Mouse (Mus musculus) MEL (cell line): ENCODE measurements around the gene Drp2. TPM values are rescaled to one million over a fixed set of nuclear protein-coding genes. Genes with fewer than 3 reads are reported as not detected.

Experiments used
- DNase-seq: peaks from one replicate; pipeline ENCODE4 v3.0.0; 2011; ENCODE audit warnings: low read depth, low spot score
- H3K27ac ChIP-seq: 2 replicates; pipeline ENCODE4 v1.5.1; 2012; ENCODE audit warnings: low read depth, mild to moderate bottlenecking, control low read depth, low read length, moderate library complexity; ENCODE audit not compliant: control insufficient read depth
- H3K27me3 ChIP-seq, 2 experiments: fragments of 150-350 bp in 1 of 2; sonication (generic) in 1 of 2; 2 replicates each; pipeline ENCODE4 v1.6.1; 2012; ENCODE audit warnings: low read length in 2 of 2, mild to moderate bottlenecking in 2 of 2, improper control_type of control experiment in 1 of 2, moderate library complexity in 1 of 2; ENCODE audit not compliant: insufficient read depth in 2 of 2, control insufficient read depth in 1 of 2
- H3K36me3 ChIP-seq, 2 experiments: 2 replicates each; pipeline ENCODE4 v1.6.1; 2012 to 2014; ENCODE audit warnings: low read length in 2 of 2, improper control_type of control experiment in 1 of 2, inconsistent platforms in 1 of 2, mild to moderate bottlenecking in 1 of 2; ENCODE audit not compliant: insufficient read depth in 2 of 2, control insufficient read depth in 1 of 2
- H3K4me1 ChIP-seq, 2 experiments: fragments of 150-350 bp in 1 of 2; sonication (generic) in 1 of 2; 2 replicates each; pipeline ENCODE4 v1.6.1; 2012; ENCODE audit warnings: low read length in 2 of 2, improper control_type of control experiment in 1 of 2, mild to moderate bottlenecking in 1 of 2; ENCODE audit not compliant: insufficient read depth in 2 of 2, control insufficient read depth in 1 of 2
- H3K4me3 ChIP-seq, 2 experiments: fragments of 150-350 bp in 1 of 2; sonication (generic) in 1 of 2; 2 replicates each; pipeline ENCODE4 v1.5.1; 2012; ENCODE audit warnings: low read depth in 2 of 2, low read length in 2 of 2, mild to moderate bottlenecking in 2 of 2, moderate library complexity in 2 of 2, control low read depth in 1 of 2, improper control_type of control experiment in 1 of 2; ENCODE audit not compliant: control insufficient read depth in 1 of 2, insufficient read depth in 1 of 2
- H3K79me2 ChIP-seq: 2 replicates; pipeline ENCODE4 v1.6.1; 2012; ENCODE audit warnings: mild to moderate bottlenecking, low read length, moderate library complexity; ENCODE audit not compliant: control insufficient read depth, poor library complexity, insufficient read depth
- H3K9ac ChIP-seq: 2 replicates; pipeline ENCODE4 v1.6.1; 2012; ENCODE audit warnings: low read depth, mild to moderate bottlenecking, control low read depth, low read length, moderate library complexity; ENCODE audit not compliant: control insufficient read depth, poor library complexity, severe bottlenecking
- H3K9me3 ChIP-seq: fragments of 150-350 bp; sonication (generic); replicated peaks from 2 replicates; pipeline ENCODE4 v1.6.1; 2012; ENCODE audit warnings: mild to moderate bottlenecking, low read length, improper control_type of control experiment, moderate library complexity; ENCODE audit not compliant: insufficient read depth
- BHLHE40 ChIP-seq: IDR thresholded peaks from 2 replicates; pipeline ENCODE4 v1.6.1; 2012; ENCODE audit warnings: low read depth, mild to moderate bottlenecking, inconsistent platforms, low read length, improper control_type of control experiment, borderline replicate concordance
- CHD1 ChIP-seq: IDR thresholded peaks from 2 replicates; pipeline ENCODE4 v1.6.1; 2012; ENCODE audit warnings: low read depth, mild to moderate bottlenecking, inconsistent platforms, low read length, improper control_type of control experiment
- CHD2 ChIP-seq: IDR thresholded peaks from 2 replicates; pipeline ENCODE4 v1.6.1; 2011; ENCODE audit warnings: low read length, improper control_type of control experiment
- CTCF ChIP-seq, 3 experiments: IDR thresholded peaks in 2 of 3; conservative IDR thresholded peaks in 1 of 3; 2 replicates each; pipeline ENCODE4 v1.5.1; 2011 to 2012; ENCODE audit warnings: low read length in 3 of 3, low read depth in 2 of 3, mild to moderate bottlenecking in 2 of 3, improper control_type of control experiment in 1 of 3, inconsistent platforms in 1 of 3, mixed read lengths in 1 of 3, moderate library complexity in 1 of 3; ENCODE audit not compliant: control insufficient read depth in 1 of 3, insufficient read depth in 1 of 3, poor library complexity in 1 of 3, severe bottlenecking in 1 of 3
- EP300 ChIP-seq, 2 experiments: IDR thresholded peaks; 2 replicates each; pipeline ENCODE4 v1.6.1; 2011; ENCODE audit warnings: improper control_type of control experiment in 2 of 2, low read length in 2 of 2, low read depth in 1 of 2, mild to moderate bottlenecking in 1 of 2
- ETS1 ChIP-seq: IDR thresholded peaks from 2 replicates; pipeline ENCODE4 v1.6.1; 2012; ENCODE audit warnings: low read depth, mild to moderate bottlenecking, inconsistent platforms, low read length, improper control_type of control experiment, moderate library complexity
- GABPA ChIP-seq: IDR thresholded peaks from 2 replicates; pipeline ENCODE4 v1.6.1; 2012; ENCODE audit warnings: low read depth, mild to moderate bottlenecking, inconsistent platforms, low read length, improper control_type of control experiment, moderate library complexity
- GATA1 ChIP-seq: IDR thresholded peaks from 2 replicates; pipeline ENCODE4 v1.6.1; 2011; ENCODE audit warnings: low read depth, low read length, improper control_type of control experiment
- KAT2A ChIP-seq: conservative IDR thresholded peaks from 2 replicates; pipeline ENCODE4 v1.6.1; 2012; ENCODE audit warnings: low read depth, low read length, improper control_type of control experiment, inconsistent platforms
- MAFK ChIP-seq: IDR thresholded peaks from 2 replicates; pipeline ENCODE4 v1.6.1; 2011; ENCODE audit warnings: low read depth, mild to moderate bottlenecking, low read length, improper control_type of control experiment, borderline replicate concordance
- MAX ChIP-seq: IDR thresholded peaks from 2 replicates; pipeline ENCODE4 v1.6.1; 2011; ENCODE audit warnings: low read length, improper control_type of control experiment
- NRF1 ChIP-seq: IDR thresholded peaks from 2 replicates; pipeline ENCODE4 v1.6.1; 2014; ENCODE audit warnings: low read depth, mild to moderate bottlenecking, inconsistent platforms, low read length, improper control_type of control experiment, moderate library complexity; ENCODE audit not compliant: poor library complexity, insufficient read depth, severe bottlenecking
- POLR2A ChIP-seq, 2 experiments: IDR thresholded peaks; 2 replicates each; pipeline ENCODE4 v1.6.1; 2011 to 2012; ENCODE audit warnings: low read length in 2 of 2, mild to moderate bottlenecking in 2 of 2, control low read depth in 1 of 2, improper control_type of control experiment in 1 of 2, low read depth in 1 of 2, moderate library complexity in 1 of 2; ENCODE audit not compliant: control insufficient read depth in 1 of 2, insufficient read depth in 1 of 2, poor library complexity in 1 of 2
- RAD21 ChIP-seq: IDR thresholded peaks from 2 replicates; pipeline ENCODE4 v1.6.1; 2011; ENCODE audit warnings: mild to moderate bottlenecking, low read depth, low read length, improper control_type of control experiment
- RCOR1 ChIP-seq: IDR thresholded peaks from 2 replicates; pipeline ENCODE4 v1.6.1; 2012; ENCODE audit warnings: low read depth, mild to moderate bottlenecking, inconsistent platforms, low read length, improper control_type of control experiment
- SMC3 ChIP-seq: IDR thresholded peaks from 2 replicates; pipeline ENCODE4 v1.6.1; 2011; ENCODE audit warnings: low read depth, low read length, improper control_type of control experiment
- TBP ChIP-seq: IDR thresholded peaks from 2 replicates; pipeline ENCODE4 v1.8.0; 2011; ENCODE audit warnings: low read depth, low read length, improper control_type of control experiment
- TCF12 ChIP-seq: IDR thresholded peaks from 2 replicates; pipeline ENCODE4 v1.6.1; 2014; ENCODE audit warnings: low read depth, mild to moderate bottlenecking, inconsistent platforms, low read length, improper control_type of control experiment, moderate library complexity
- USF1 ChIP-seq: IDR thresholded peaks from 2 replicates; pipeline ENCODE4 v1.6.1; 2014; ENCODE audit warnings: low read depth, mild to moderate bottlenecking, inconsistent platforms, low read length, improper control_type of control experiment, moderate library complexity
- USF2 ChIP-seq, 2 experiments: IDR thresholded peaks; 2 replicates each; pipeline ENCODE4 v1.6.1; 2011 to 2012; ENCODE audit warnings: improper control_type of control experiment in 2 of 2, low read length in 2 of 2, borderline replicate concordance in 1 of 2, inconsistent platforms in 1 of 2, low read depth in 1 of 2, mild to moderate bottlenecking in 1 of 2; ENCODE audit not compliant: insufficient read depth in 1 of 2
- ZC3H11A ChIP-seq: IDR thresholded peaks from 2 replicates; pipeline ENCODE4 v1.6.1; 2012; ENCODE audit warnings: low read depth, mild to moderate bottlenecking, inconsistent platforms, low read length, improper control_type of control experiment
- polyA plus RNA-seq, 2 experiments: library from polyadenylated mRNA; stranded (reverse) in 1 of 2; unstranded in 1 of 2; fragments of >175 nt in 1 of 2; fragments of >200 nt in 1 of 2; gene quantifications; 2 replicates each; pipeline versions ENCODE4 v1.2.1 to v1.2.4; 2012; ENCODE audit warnings: low replicate concordance in 2 of 2, low read depth in 1 of 2; ENCODE audit not compliant: insufficient read length in 2 of 2, insufficient read depth in 1 of 2, missing spikeins in 1 of 2
- total RNA-seq: library from RNA; depleted of rRNA; stranded (reverse); fragments of 300-350 nt; gene quantifications from 2 replicates; pipeline ENCODE4 v1.2.3, GENCODE M21; 2012

The Drp2 gene
- total and polyA plus RNA-seq, 3 experiments, result 0.39 to 1.6 TPM; not detected in 1

DNA sequence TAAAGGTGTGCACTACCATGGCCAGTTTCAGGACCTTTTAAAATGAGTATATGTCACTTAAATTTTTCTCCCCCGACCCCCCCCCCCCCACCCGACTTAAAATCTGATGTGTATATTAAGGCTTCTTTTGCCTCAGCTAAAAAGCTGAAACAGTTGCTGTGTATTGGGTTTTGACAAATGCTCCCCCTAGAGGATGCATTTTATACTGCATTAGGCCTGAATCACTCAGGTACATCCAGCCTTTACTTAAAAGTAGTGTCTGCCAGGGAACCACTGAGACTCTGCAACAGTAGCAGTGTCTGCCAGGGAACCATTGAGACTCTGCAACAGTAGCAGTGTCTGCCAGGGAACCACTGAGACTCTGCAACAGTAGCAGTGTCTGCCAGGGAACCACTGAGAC is 33.1 kb upstream of the Drp2 start (continued):
- TF ChIP-seq GABPA (no peak), MAFK (no peak), KAT2A (no peak)

DNA sequence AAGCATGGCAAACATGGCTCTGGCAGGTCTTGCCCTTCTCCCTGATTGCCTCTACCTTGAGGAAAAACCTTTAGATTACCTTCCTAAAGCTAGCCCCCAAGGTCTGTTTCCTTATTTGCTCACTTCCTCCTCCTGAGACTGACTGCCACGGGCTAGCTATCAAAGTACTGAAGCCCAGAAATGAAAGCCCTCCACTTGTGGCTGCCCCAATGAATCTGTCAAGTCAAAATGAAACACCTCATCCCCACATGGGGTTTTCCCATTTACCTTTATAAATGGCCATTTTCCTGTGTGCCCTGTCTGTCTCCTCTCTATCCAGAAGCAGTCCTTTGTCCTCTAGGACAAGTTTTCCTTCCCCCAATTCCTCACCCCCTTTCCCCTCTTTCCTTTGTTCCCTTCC is 30.2 kb upstream of the Drp2 start:
- Histone ChIP-seq H3K9me3 (no peaks in the 10 kb centered on the region), H3K9ac (no peak overlapping the region), H3K27me3 (no peaks in the 10 kb centered on the region), H3K4me3 (no peak overlapping the region), H3K27ac (no peak overlapping the region), H3K79me2 (no peaks in the 10 kb centered on the region), H3K36me3 (no peaks in the 10 kb centered on the region), H3K4me1 (no peaks in the 10 kb centered on the region)
- no peak for TF ChIP-seq USF1
- no peak for TF ChIP-seq RAD21
- TF ChIP-seq MAX, result no peak
- no peak for TF ChIP-seq CHD1
- TF ChIP-seq POLR2A (IDR thresholded peaks at IDR 0.05; ENCODE audit: control insufficient read depth in 1 of 2, insufficient read depth in 1 of 2, low read depth in 1 of 2, low read length in 2 of 2, poor library complexity in 1 of 2), result no peak
- TF ChIP-seq MAFK, result no peak
- no peak for TF ChIP-seq NRF1
- TF ChIP-seq ZC3H11A, result no peak
- no peak for TF ChIP-seq ETS1
- TF ChIP-seq CTCF (IDR thresholded peaks at IDR 0.05 in 2 of 3, conservative IDR thresholded peaks at IDR 0.05 in 1 of 3; ENCODE audit: control insufficient read depth in 1 of 3, insufficient read depth in 1 of 3, low read depth in 2 of 3, low read length in 3 of 3, poor library complexity in 1 of 3, severe bottlenecking in 1 of 3), result no peak
- no peak for TF ChIP-seq SMC3
- TF ChIP-seq, all 39 proteins: peak for 0
- DNase-seq, result peak; percentile 31

GRCm38 (mm10) chrX:134384896-134385295 is 19.5 kb upstream of the Drp2 start:
- peak; percentile 33 for DNase-seq
- no peaks in the 10 kb centered on the region for H3K36me3 ChIP-seq
- no peak overlapping the region for H3K27ac ChIP-seq
- H3K9me3 ChIP-seq, result no peaks in the 10 kb centered on the region
- no peak overlapping the region for H3K9ac ChIP-seq
- peaks cover 0 to 3% of the 10 kb centered on the region in 2 experiments; a peak in 1 of 4 replicates for H3K4me1 ChIP-seq
- H3K79me2 ChIP-seq, result no peaks in the 10 kb centered on the region
- no peak overlapping the region for H3K4me3 ChIP-seq
- no peak for TF ChIP-seq TCF12
- TF ChIP-seq GATA1, result no peak
- TF ChIP-seq RCOR1, result no peak
- no peak for TF ChIP-seq USF2 (IDR thresholded peaks at IDR 0.05; ENCODE audit: borderline replicate concordance in 1 of 2, insufficient read depth in 1 of 2, low read depth in 1 of 2, low read length in 2 of 2)
- TF ChIP-seq CHD2, result no peak
- TF ChIP-seq BHLHE40, result no peak
- 0 out of 4 replicates have a peak, but pooled peaks of 1 of the 2 experiments have one; percentile 6 for TF ChIP-seq EP300 (IDR thresholded peaks at IDR 0.05; ENCODE audit: low read depth in 1 of 2, low read length in 2 of 2)
- TF ChIP-seq TBP, result no peak
- H3K27me3 ChIP-seq, result no peaks in the 10 kb centered on the region
